Mouse (Mus musculus) lung, embryonic 16.5 days (tissue): ENCODE measurements around the gene Nxn. TPM values are rescaled to one million over a fixed set of nuclear protein-coding genes. Genes with fewer than 3 reads are reported as not detected.

Source experiments
- ATAC-seq: fragments of 200-750 bp; cut with Nextera tagmentation; 2 replicates; pipeline ENCODE4 v1.8.0; 2017; ENCODE audit warnings: low read depth, mild to moderate bottlenecking, moderate library complexity
- H3K27ac ChIP-seq: fragments of 300-500 bp; sonication (generic); 2 replicates; pipeline ENCODE4 v1.5.1; 2014; ENCODE audit warnings: mild to moderate bottlenecking, control low read depth, low read length
- H3K27me3 ChIP-seq: fragments of 300-500 bp; sonication (generic); 2 replicates; pipeline ENCODE4 v1.6.1; 2014; ENCODE audit warnings: low read depth, low read length, mixed read lengths; ENCODE audit not compliant: control insufficient read depth, insufficient read depth
- H3K36me3 ChIP-seq: fragments of 300-500 bp; sonication (generic); 2 replicates; pipeline ENCODE4 v1.6.1; 2014; ENCODE audit warnings: low read length; ENCODE audit not compliant: control insufficient read depth, insufficient read depth
- H3K4me1 ChIP-seq: fragments of 300-500 bp; sonication (generic); replicated peaks from 2 replicates; pipeline ENCODE4 v1.6.1; 2014; ENCODE audit warnings: low read length, mixed read lengths; ENCODE audit not compliant: control insufficient read depth, insufficient read depth
- H3K4me2 ChIP-seq: fragments of 300-500 bp; sonication (generic); 2 replicates; pipeline ENCODE4 v1.6.1; 2014; ENCODE audit warnings: low read depth, low read length, control low read depth
- H3K4me3 ChIP-seq: fragments of 300-500 bp; sonication (generic); 2 replicates; pipeline ENCODE4 v1.5.1; 2014; ENCODE audit warnings: mild to moderate bottlenecking, low read length, control low read depth
- H3K9ac ChIP-seq: fragments of 300-500 bp; sonication (generic); 2 replicates; pipeline ENCODE4 v1.6.1; 2014; ENCODE audit warnings: low read length, control low read depth
- H3K9me3 ChIP-seq: fragments of 300-500 bp; sonication (generic); 2 replicates; pipeline ENCODE4 v1.6.1; 2016; ENCODE audit warnings: low read length; ENCODE audit not compliant: control insufficient read depth
- WGBS: fragments of 180-500 bp; shearing (Covaris S2); extraction: QIAGEN DNeasy Blood & Tissue Kit; methylation state at CpG from one replicate; pipeline ENCODE4 v1.1.7; 2014; 5-methylcytosine and 5-hydroxymethylcytosine counted together
- polyA plus RNA-seq: library from polyadenylated mRNA; unstranded; fragments of >200 nt; fragmentation: Nextera tagmentation; extraction: Ambion mirVana; gene quantifications from 2 replicates; pipeline ENCODE4 v1.2.1, GENCODE M21; 2015

Gene Nxn
- polyA plus RNA-seq, 1 experiment from 2014 or later = 19.4 TPM

DNA sequence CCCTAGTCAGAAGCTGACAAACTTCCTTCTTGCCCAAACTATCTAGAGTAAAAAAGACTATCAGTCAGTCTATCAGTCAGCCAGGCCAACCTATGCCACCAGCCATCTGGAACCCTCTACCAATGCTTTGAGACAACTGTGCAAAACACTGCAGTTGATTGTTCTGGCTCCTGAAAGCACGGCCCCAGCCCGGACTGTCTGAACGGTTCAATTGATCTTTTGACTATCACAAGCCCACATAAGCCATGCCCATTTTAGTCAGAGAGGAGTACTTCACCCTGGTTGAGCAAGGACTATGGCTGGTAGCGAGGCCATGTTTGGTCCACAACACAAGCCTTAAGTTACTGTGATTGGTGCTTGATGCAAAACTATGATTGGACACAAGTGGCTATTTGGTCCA is 51.4 kb downstream of the Nxn start:
- Histone ChIP-seq H3K4me1 (peaks cover 10% of the 10 kb centered on the region), H3K27ac (no peak overlapping the region), H3K36me3 (no peaks in the 10 kb centered on the region), H3K9me3 (no peaks in the 10 kb centered on the region), H3K4me3 (no peak overlapping the region), H3K27me3 (no peaks in the 10 kb centered on the region), H3K9ac (no peak overlapping the region), H3K4me2 (no peak overlapping the region)
- WGBS = 83% methylated on average over 4 of the region's 4 CpGs
- no peak for ATAC-seq

DNA sequence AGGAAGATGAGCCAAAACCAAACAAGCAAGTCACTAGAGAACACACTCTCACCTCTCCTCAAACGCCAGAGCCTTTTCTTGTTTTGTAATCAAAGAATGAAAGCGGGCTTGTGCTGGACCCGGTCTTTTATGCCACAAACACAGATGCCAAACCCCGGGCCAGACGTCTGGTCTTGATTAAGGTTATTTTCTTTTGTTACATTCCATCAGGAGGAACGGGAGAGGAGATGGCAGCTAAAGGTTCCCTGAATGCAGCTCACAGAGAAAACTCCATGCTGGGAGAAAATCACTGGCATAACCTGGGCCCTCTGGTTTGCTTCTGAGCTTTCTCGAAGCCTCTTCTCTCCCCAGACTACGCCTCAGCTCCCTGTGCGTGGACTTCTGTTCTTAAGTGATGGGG is 55.9 kb downstream of the Nxn start:
- H3K4me2 ChIP-seq = no peak overlapping the region
- no peaks in the 10 kb centered on the region for H3K27me3 ChIP-seq
- 59% methylated on average over 9 of the region's 9 CpGs for WGBS
- no peaks in the 10 kb centered on the region for H3K36me3 ChIP-seq
- H3K9ac ChIP-seq = no peak overlapping the region
- H3K27ac ChIP-seq = no peak overlapping the region
- no peak for ATAC-seq
- no peaks in the 10 kb centered on the region for H3K9me3 ChIP-seq
- no peak overlapping the region for H3K4me3 ChIP-seq
- H3K4me1 ChIP-seq = peaks cover 17% of the 10 kb centered on the region

DNA sequence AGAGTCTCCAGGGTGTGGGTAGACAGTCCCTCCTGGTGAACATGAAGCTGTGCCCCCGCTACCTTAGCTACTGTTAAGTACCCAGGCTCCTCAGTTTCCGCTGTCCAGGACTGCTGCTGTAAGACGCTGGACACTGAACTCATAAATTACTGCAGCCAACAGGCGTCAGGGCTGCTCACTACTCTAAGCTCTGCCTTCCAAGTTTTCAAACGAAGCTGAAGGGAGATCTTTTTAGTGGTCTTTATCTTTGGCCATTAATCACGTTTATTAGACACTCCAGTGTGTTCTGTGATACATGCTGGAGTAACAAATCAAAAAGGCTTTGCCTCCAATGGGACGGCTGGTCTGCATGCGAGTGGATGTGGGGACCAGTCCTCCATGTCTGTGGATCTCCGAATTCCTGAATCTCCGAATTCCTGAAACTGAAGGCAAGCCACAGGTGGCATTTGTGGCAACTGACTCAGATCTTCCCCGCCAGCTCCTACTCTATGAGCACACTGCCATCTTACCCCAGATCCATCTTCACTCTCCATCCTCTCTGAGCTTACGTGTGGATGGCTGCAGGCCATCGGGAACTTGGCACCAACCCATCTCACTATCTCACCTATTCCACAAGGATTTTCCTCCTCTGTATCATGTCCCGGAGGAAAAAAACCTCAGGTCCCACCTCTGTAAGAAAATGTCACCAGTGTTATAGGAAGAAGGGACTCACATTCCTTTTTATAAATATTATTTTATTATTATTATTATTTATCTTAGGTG is 56.9 kb downstream of the Nxn start:
- no peaks in the 10 kb centered on the region for H3K36me3 ChIP-seq
- no peak overlapping the region for H3K4me2 ChIP-seq
- H3K9ac ChIP-seq = no peak overlapping the region
- no peak for ATAC-seq
- H3K4me3 ChIP-seq = no peak overlapping the region
- H3K27ac ChIP-seq = no peak overlapping the region
- WGBS = 64% methylated on average over 14 of the region's 14 CpGs
- no peaks in the 10 kb centered on the region for H3K9me3 ChIP-seq
- H3K27me3 ChIP-seq = no peaks in the 10 kb centered on the region
- peaks cover 27% of the 10 kb centered on the region for H3K4me1 ChIP-seq

DNA sequence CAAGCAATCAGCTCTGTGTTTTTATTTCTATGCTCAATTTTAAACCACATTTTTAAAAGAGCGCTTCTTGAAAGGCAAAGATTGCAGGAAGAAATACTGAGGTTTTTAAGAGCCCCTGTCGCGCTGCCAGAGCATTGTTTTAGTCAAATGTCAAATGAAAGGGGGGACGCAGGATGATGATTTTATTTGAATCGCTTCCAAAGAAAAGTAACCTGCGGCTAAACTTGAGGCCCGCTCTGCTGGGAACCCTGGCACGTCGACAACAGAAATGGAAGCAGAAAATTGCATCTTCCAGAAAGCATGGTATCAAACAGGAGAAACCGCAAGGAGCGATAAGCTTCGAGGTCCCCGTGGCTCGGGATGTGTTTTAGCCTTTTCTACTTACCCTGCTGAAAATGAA is 57.8 kb downstream of the Nxn start:
- Histone ChIP-seq H3K4me3 (no peak overlapping the region), H3K4me2 (no peak overlapping the region)
- ATAC-seq = no peak

DNA sequence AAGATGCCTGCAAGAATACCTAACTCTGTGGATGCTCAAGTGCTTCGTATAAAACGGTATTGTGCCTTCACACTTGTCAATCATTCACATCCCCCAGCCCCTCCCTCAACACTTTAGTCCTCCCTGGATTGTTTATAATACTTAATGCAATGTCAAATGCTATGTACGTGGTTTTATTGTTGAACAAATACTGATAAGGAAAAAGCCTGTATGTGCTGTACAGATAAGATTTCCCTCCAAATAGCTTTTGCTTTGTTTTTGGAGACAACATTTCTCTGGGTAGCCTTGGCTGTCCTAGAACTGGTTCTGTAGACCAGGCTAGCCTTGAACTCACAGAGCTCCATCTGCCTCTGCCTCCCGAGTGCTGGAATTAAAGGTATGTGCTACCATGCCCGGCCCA is 59.1 kb downstream of the Nxn start:
- no peak for ATAC-seq
- H3K27ac ChIP-seq = no peak overlapping the region
- H3K4me3 ChIP-seq = no peak overlapping the region
- H3K36me3 ChIP-seq = no peaks in the 10 kb centered on the region
- 52% methylated on average over 5 of the region's 5 CpGs for WGBS
- no peak overlapping the region for H3K4me2 ChIP-seq
- H3K9ac ChIP-seq = no peak overlapping the region
- H3K9me3 ChIP-seq = no peaks in the 10 kb centered on the region
- H3K4me1 ChIP-seq = peaks cover 30% of the 10 kb centered on the region
- no peaks in the 10 kb centered on the region for H3K27me3 ChIP-seq

More for the DNA sequence above, 57.8 kb downstream of the Nxn start:
- no peaks in the 10 kb centered on the region for H3K36me3 ChIP-seq
- H3K9ac ChIP-seq = no peak overlapping the region
- no peaks in the 10 kb centered on the region for H3K9me3 ChIP-seq
- H3K27me3 ChIP-seq = no peaks in the 10 kb centered on the region
- peaks cover 30% of the 10 kb centered on the region for H3K4me1 ChIP-seq
- 48% methylated on average over 14 of the region's 14 CpGs for WGBS
- no peak overlapping the region for H3K27ac ChIP-seq

DNA sequence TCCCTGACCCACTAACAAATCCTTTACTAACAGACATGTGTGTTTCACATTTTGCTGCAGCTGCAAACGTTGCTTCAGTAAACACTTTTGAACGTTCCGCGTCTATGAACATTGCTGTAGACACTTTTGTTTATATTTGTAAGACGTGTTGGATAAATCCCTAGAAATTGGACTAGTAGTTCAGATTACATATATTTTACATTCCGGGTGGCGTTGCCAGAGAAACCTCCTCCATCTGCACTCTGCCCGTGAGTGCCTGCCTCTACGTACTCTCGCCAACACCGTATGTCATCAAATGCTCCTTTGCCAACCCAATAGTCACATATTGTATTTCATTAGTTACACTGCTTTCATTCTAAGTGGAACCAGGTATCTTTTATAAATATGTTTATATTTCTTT is 59.8 kb downstream of the Nxn start:
- ATAC-seq = peak; percentile 32
- 45% methylated on average over 11 of the region's 11 CpGs for WGBS
- 0 out of 2 replicates have a peak overlapping the region, but pooled peaks have one; percentile 2 for H3K27ac ChIP-seq

DNA sequence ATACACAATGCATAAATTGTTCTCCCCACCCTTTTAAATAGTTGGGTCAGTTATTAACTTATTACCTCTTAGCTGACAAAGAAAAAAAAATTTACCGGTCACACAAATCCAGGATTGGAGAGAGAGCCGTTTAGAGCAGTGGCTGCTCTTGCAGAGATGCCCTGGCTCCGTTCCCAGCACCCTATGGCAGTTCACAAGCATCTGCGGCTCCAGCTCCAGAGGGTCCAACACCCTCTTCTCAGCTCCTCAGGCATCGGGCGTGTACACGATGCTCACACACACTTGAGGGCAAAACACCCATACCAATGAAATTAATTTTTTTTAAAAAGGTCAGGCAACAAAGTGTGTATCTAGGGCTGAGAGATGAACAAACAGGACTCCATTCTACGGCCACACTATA is 60.3 kb downstream of the Nxn start:
- H3K4me2 ChIP-seq = peak overlapping the region; percentile 31; the same call in 1 of the 2 replicates
- 37% methylated on average over 8 of the region's 8 CpGs for WGBS
- peak; percentile 61; the same call in 1 of the 2 replicates for ATAC-seq
- peaks cover 30% of the 10 kb centered on the region for H3K4me1 ChIP-seq
- H3K9me3 ChIP-seq = no peaks in the 10 kb centered on the region
- H3K27ac ChIP-seq = peak overlapping the region; percentile 53; the same call in 1 of the 2 replicates
- H3K27me3 ChIP-seq = no peaks in the 10 kb centered on the region
- no peak overlapping the region for H3K9ac ChIP-seq
- no peak overlapping the region for H3K4me3 ChIP-seq
- H3K36me3 ChIP-seq = no peaks in the 10 kb centered on the region

More for the DNA sequence above, 59.8 kb downstream of the Nxn start:
- Histone ChIP-seq H3K36me3 (no peaks in the 10 kb centered on the region), H3K9me3 (no peaks in the 10 kb centered on the region), H3K4me2 (peak overlapping the region; percentile 31; the same call in 1 of the 2 replicates), H3K4me1 (peaks cover 30% of the 10 kb centered on the region), H3K4me3 (no peak overlapping the region), H3K27me3 (no peaks in the 10 kb centered on the region), H3K9ac (no peak overlapping the region)

DNA sequence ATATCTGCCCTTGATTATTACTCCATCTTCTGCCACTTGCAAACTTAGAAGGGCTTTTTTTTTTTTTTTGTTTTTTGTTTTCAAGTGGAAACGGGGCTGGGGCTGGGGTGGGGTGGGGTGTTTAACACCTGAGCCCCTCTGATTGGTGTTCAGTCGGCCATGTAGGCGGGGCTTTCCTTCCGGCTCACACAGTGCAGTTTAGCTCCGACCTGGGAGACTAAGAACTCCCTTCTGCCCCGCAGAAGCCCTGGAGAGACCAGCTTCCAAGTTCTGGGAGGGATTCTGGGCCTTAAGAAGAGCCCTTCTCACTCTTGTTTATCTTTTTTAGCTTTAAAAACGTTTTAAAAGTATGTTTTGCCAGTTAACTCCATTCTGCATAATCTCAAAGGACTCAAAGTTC is 61.2 kb downstream of the Nxn start:
- Histone ChIP-seq H3K4me2 (peak overlapping the region; percentile 38), H3K4me1 (peaks cover 33% of the 10 kb centered on the region), H3K9me3 (no peaks in the 10 kb centered on the region), H3K27ac (peak overlapping the region; percentile 18; the same call in 1 of the 2 replicates), H3K9ac (no peak overlapping the region), H3K27me3 (no peaks in the 10 kb centered on the region), H3K36me3 (no peaks in the 10 kb centered on the region), H3K4me3 (no peak overlapping the region)
- 8% methylated on average over 7 of the region's 7 CpGs for WGBS
- ATAC-seq = no peak

DNA sequence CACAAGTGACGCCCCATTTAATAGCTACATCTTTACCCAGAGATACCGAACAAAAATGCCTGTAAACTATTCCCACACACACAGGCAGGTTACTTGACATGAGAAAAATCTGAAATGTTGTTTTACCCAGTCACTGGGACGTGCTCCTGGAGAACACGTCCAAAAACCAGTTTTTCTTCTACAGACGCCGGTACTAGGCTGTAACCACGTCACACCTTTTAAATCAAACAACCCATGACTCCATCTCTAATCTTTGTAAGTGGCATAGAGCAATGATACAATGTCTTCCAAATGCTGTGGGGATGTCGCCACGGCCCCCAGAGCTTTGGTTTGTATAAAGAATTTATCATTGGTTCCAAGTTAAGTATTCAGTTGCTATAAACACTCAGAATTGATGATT is 61.7 kb downstream of the Nxn start:
- H3K27me3 ChIP-seq = no peaks in the 10 kb centered on the region
- H3K27ac ChIP-seq = 0 out of 2 replicates have a peak overlapping the region, but pooled peaks have one; percentile 18
- WGBS = 40% methylated on average over 9 of the region's 9 CpGs
- H3K4me3 ChIP-seq = no peak overlapping the region
- peaks cover 37% of the 10 kb centered on the region for H3K4me1 ChIP-seq
- no peak for ATAC-seq
- H3K4me2 ChIP-seq = no peak overlapping the region; the same call in 1 of the 2 replicates
- no peaks in the 10 kb centered on the region for H3K36me3 ChIP-seq
- H3K9ac ChIP-seq = no peak overlapping the region
- H3K9me3 ChIP-seq = no peaks in the 10 kb centered on the region
